Mouse (Mus musculus): ENCODE data around the gene Snrpe. TPM values are rescaled to one million over a fixed set of nuclear protein-coding genes. Genes with fewer than 3 reads are reported as not detected.

Gene Snrpe
- total RNA-seq (2015) (442 and 480 TPM in 2 replicates), total RNA-seq (2017) (355 and 432 TPM in 2 replicates)

DNA sequence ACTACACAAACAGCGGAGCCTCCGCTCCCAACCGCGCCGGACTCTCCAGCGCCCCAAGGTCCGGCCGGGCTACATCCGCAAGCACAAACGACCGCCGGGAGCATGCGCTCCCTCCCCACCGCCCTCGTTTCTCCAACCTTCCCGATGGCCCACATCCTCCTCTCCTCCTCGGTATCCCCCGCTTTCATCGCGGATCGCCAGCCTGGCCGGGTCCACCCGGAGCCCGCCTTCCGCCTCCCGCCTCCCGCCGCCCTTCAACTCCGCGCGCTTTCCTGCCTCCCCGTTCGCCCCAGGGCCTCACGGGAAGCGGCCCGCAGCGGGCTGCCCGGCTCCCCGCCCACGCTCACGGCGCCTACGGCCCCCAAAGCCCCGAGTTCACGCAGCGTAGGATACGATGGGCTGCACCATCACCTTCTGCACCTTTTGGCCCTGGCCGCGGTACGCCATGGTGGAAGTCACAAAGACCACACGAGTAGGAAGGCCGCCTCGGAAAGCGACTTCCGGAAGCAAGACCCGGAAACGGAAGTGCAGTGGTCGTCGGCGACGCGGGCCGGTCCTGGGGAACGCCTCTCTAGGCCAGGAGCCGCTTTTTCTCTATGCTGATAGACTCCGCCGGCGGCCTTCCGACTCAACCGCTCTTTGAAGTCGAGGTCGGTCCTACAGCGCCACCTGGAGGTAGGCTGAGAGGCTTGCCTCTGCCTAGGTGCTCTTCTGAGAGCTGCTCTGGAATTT lies at the start of gene Snrpe:
TSS of gene Snrpe (minus strand) at position 521 of the 732 bp plus-strand sequence.
- ATAC-seq (replicated peaks; ENCODE audit: poor library complexity): peak; percentile 97

- ATAC-seq (replicated peaks; ENCODE audit: poor library complexity): no peak
Observed at GRCm38 (mm10) chr1:133658878-133659277, 48.8 kb upstream of the Snrpe start.

DNA sequence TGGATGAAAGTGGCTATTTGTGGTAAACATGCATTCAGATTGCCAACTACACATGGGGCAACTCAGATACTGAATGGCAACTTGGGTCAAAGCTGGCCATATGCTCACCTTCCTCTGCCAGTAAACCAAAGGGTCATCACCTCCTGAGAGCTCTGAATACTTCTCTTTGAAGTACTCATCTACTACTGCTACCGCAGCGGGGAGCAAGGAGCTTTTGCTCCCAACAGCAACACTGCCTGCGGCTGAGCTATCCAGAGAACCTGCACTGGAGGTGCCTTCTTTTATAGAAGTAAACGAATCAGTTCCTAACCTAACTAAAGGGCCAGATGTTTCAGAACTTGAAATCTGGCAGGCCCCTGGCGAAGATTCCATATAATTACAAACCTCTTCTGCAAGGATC lies 46.7 kb upstream of the Snrpe start:
- ATAC-seq (replicated peaks; ENCODE audit: poor library complexity): no peak

DNA sequence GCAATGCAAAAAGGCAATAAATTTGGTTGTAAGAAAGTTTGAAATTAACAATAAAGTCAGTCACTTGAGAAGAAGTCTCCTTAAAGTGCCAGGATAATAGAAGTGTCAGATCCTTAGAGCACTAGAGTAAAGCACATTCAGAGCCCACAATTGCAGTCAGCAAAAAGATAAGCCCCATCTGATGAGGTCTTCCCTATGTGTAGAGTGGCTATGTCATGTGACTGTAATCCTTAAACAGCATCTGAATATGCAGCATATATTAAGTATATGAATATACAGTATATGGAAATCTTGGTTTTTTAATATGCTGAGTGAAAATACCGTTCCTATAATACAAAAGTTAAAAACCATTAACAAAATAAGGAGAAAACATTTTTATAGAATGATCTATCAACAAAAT lies 42.9 kb upstream of the Snrpe start:
- no peak for ATAC-seq (replicated peaks; ENCODE audit: poor library complexity)

- no peak for ATAC-seq (replicated peaks; ENCODE audit: poor library complexity)
Observed at GRCm38 (mm10) chr1:133650288-133651055, 40.4 kb upstream of the Snrpe start.

GRCm38 (mm10) chr1:133645652-133646051 lies 35.6 kb upstream of the Snrpe start:
- no peak for ATAC-seq (replicated peaks; ENCODE audit: poor library complexity)

DNA sequence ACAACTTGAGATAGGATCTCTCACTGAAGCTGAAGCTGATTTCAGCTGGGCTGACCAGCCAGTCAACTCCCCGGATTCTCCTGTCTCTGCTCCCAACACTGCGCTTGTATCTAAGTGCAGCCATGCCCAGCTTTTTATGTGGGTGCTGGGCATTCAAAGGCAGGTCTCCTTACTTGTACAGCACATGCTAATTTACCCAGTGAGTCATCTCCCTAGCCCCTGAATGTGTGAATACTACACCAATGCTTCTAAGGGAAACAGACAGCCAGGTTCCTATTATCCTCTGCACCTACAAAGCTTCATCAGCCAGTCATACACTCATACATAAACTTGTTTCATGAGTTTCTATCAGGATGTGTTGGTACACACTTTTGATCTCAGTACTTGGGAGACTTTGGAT lies 31.1 kb upstream of the Snrpe start:
- ATAC-seq (replicated peaks; ENCODE audit: poor library complexity): no peak

- ATAC-seq (replicated peaks; ENCODE audit: poor library complexity): no peak
Observed at GRCm38 (mm10) chr1:133638517-133638916, 28.4 kb upstream of the Snrpe start.

DNA sequence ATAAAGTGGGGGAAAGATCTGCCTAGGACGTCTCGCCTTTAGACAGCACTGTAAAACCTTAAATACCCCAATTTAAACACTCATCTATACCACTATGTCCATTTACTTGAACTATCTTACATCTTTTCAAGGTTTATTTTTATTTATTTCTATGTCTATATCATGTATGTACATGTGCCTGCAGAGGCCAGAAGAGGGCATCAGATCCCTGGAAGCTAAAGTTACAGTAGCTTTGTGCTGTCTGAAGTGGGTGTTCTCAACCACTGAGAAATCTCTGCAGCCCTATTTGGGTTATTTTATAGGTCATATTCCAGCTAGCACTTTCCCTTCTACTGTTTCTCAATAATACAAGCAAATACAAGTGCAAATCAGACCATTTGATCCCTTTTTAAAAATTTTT lies 22.1 kb upstream of the Snrpe start:
- no peak for ATAC-seq (replicated peaks; ENCODE audit: poor library complexity)

GRCm38 (mm10) chr1:133625052-133625451 lies 15.0 kb upstream of the Snrpe start:
- no peak for ATAC-seq (replicated peaks; ENCODE audit: poor library complexity)

DNA sequence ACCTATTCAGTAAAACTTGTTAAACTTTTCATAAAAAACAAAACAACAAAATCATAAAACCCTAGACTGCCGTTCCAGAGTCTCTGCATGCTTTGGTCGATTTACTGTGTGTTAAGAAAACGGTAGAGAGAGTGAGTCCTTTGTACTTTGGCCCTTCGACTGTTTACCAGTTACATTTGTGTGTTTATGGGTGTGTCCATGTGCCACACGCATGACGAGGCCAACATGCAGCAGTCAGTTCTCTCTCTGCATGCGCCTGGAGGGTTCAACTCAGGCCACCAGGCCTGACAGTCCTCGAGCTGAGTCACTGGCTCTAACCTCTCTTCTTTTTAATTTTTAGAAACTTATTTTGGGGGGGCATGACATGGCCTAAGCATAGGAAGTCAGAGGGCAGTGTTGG lies 8.2 kb upstream of the Snrpe start:
- peak; percentile 59 for ATAC-seq (replicated peaks; ENCODE audit: poor library complexity)

GRCm38 (mm10) chr1:133617908-133618307 lies 7.8 kb upstream of the Snrpe start:
- peak; percentile 79 for ATAC-seq (replicated peaks; ENCODE audit: poor library complexity)

GRCm38 (mm10) chr1:133613817-133614216 lies 3.7 kb upstream of the Snrpe start:
- ATAC-seq (replicated peaks; ENCODE audit: poor library complexity): peak; percentile 27; the same call in 1 of the 2 replicates

DNA sequence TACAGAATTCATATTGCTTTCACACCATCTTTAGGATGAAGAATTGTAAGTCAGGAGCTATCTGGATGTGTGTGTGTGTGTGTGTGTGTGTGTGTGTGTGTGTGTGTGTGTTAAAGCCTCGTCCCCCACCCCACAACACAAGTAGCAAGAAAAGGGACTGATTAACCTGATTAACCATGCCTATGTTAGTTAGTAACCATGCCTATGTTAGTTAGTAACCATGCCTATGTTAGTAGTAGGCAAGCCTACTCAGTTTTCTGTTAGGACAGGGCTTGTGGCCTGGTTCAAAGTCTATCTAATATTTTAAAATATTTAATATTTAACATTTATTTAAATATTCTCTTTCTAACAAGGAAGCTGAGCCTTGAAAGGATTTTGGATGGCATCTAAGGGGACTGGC lies 1.3 kb upstream of the Snrpe start:
- ATAC-seq (replicated peaks; ENCODE audit: poor library complexity): no peak

- ATAC-seq (replicated peaks; ENCODE audit: poor library complexity): no peak
Observed at GRCm38 (mm10) chr1:133610601-133611000, 510 bp upstream of the Snrpe start.

DNA sequence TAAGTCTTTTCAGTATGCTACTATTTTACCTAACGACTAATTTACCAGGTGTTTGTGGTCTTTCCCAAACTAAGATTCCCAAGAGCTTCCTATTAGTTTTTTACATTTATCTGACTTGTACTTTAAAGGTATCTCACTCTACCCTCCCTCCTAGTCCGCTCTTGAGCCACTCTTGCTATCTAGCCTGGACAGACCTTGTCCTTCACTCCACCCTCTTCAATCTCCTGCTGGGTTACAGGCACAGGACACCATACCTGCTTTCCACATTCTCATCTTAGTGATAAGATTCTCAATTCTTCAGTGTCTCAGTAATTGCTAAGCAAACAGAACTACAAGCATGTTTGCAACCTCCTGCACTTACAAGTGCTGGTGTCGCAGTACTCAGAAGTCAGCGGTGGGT lies 6.9 kb downstream of the Snrpe start:
- no peak for ATAC-seq (replicated peaks; ENCODE audit: poor library complexity)

GRCm38 (mm10) chr1:133596298-133597007 lies 13.6 kb downstream of the Snrpe start:
- no peak for ATAC-seq (replicated peaks; ENCODE audit: poor library complexity)

DNA sequence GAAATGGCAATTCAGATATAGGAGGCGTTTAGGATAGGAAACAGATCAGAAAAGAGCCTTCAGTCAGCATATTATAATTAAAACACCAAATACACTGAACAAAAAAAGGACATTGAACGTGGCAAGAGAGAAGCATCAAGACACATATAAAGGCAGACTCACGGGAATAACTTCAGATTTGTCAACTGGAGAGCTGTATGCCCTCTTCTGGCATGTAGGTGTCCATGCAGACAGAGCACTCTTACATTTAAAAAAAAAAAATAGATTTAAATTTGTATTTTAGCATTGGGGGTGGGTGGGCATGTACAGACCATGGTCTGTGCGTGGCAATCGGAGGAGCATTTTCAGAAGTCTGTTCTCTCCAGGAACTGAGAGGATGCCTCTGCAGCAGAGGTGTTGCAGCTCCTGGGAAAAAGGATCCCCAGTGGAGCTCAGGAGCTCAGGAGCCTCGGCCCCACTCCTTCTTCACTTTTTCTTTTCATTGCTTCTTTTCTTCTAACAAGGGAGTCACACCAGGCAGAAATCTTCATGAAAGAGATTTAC lies 24.0 kb downstream of the Snrpe start:
- no peak for ATAC-seq (replicated peaks; ENCODE audit: poor library complexity)

GRCm38 (mm10) chr1:133571293-133571692 lies 38.8 kb downstream of the Snrpe start:
- no peak for ATAC-seq (replicated peaks; ENCODE audit: poor library complexity)

Measured in megakaryocyte progenitor cell, adult 5-6 weeks (primary cell).